Mouse (Mus musculus): Measurements from ENCODE around the gene Mfsd4b5.

DNA sequence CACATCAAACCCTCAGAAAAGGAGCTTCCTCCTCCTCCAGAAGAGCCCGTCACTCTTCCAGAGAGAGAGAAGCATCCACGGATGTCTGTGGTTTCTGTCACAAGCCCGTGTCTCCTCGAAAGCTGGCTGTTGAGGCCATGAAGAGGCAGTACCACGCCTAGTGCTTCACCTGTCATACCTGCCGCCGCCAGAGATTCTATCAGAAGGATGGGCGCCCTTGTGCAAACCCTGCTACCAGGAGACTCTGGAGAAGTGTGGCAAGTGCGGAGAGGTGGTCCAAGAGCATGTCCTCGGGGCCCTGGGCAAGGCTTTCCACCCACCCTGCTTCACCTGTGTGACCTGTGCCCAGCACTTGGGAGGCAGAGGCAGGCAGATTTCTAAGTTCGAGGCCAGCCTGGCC is 23.1 kb upstream of the Mfsd4b5 start:
- TF ChIP-seq HCFC1 (IDR thresholded peaks at IDR 0.05; ENCODE audit: borderline replicate concordance, insufficient read depth, low read length) = no peak
- TF ChIP-seq ZC3H11A (IDR thresholded peaks at IDR 0.05; ENCODE audit: borderline replicate concordance, low read depth, low read length) = no peak
- no peak for TF ChIP-seq MAFK (IDR thresholded peaks at IDR 0.05; ENCODE audit: insufficient read depth, low read depth, low read length)

Data from ES-E14 (cell line).